Mouse (Mus musculus): ENCODE data around the gene Pex11b.
"Not testable (repeated sequence)": the region's sequence is repeated elsewhere in the genome, so short reads cannot be mapped to it uniquely, and the experiment has no call there.

Pex11b gene

GRCm38 (mm10) chr3:96675171-96675570 is 40.0 kb downstream of the Pex11b start:
- in situ Hi-C loops (cut with MboI, MseI): no loop called here

- in situ Hi-C loops (cut with MboI, MseI): no loop called here
Observed at GRCm38 (mm10) chr3:96675690-96676089, 40.5 kb downstream of the Pex11b start.

GRCm38 (mm10) chr3:96678456-96678855 is 43.3 kb downstream of the Pex11b start:
- in situ Hi-C loops (cut with MboI, MseI): no loop called here

- in situ Hi-C loops (cut with MboI, MseI): no loop called here
Observed at GRCm38 (mm10) chr3:96679159-96679674, 44.0 kb downstream of the Pex11b start.

- in situ Hi-C loops (cut with MboI, MseI): no loop called here
Observed at GRCm38 (mm10) chr3:96680269-96680956, 45.2 kb downstream of the Pex11b start.

GRCm38 (mm10) chr3:96683496-96683895 is 48.3 kb downstream of the Pex11b start:
- in situ Hi-C loops (cut with MboI, MseI): no loop called here

- in situ Hi-C loops (cut with MboI, MseI): no loop called here
Observed at GRCm38 (mm10) chr3:96684151-96684821, 49.1 kb downstream of the Pex11b start.

GRCm38 (mm10) chr3:96684822-96685156 is 49.6 kb downstream of the Pex11b start:
- in situ Hi-C loops (cut with MboI, MseI): no loop called here

- in situ Hi-C loops (cut with MboI, MseI): not testable (repeated sequence)
Observed at GRCm38 (mm10) chr3:96686057-96686456, 50.9 kb downstream of the Pex11b start.

GRCm38 (mm10) chr3:96688854-96689253 is 53.7 kb downstream of the Pex11b start:
- in situ Hi-C loops (cut with MboI, MseI): no loop called here

- in situ Hi-C loops (cut with MboI, MseI): no loop called here
Observed at GRCm38 (mm10) chr3:96690298-96690697, 55.1 kb downstream of the Pex11b start.

- in situ Hi-C loops (cut with MboI, MseI): no loop called here
Observed at GRCm38 (mm10) chr3:96692506-96692905, 57.3 kb downstream of the Pex11b start.

- in situ Hi-C loops (cut with MboI, MseI): no loop called here
Observed at GRCm38 (mm10) chr3:96693579-96693978, 58.4 kb downstream of the Pex11b start.

Data from T-helper 2 cell (primary cell).